Mouse (Mus musculus) kidney, adult 2 months (tissue): ENCODE measurements at regions not wholly inside any gene's neighbourhood (a gene's known extent, or its start where the extent isn't known, plus 50 kb on each side); places are given as distances from the start of the nearest gene placed in this dataset.

Experiments
- CTCF ChIP-seq: fragments of 200-500 bp; conservative IDR thresholded peaks from 2 replicates; pipeline ENCODE4 v1.5.1; 2011; ENCODE audit warnings: low read depth, mild to moderate bottlenecking, control low read depth, low read length, moderate library complexity, mixed read lengths; ENCODE audit not compliant: insufficient read depth, insufficient read length
- POLR2A ChIP-seq: fragments of 200-500 bp; IDR thresholded peaks from one replicate; pipeline ENCODE4 v1.6.1; 2011; ENCODE audit warnings: low read depth, low read length, control low read depth

- TF ChIP-seq CTCF = no peak
- no peak for TF ChIP-seq POLR2A
Measured at GRCm38 (mm10) chr7:119271427-119271826, 87.0 kb upstream of the Gpr139 start.
